Mouse (Mus musculus) embryonic fibroblast, embryonic 13.5 days (primary cell): ENCODE measurements around the gene Babam1. TPM values are rescaled to one million over a fixed set of nuclear protein-coding genes. Genes with fewer than 3 reads are reported as not detected.

ENCODE experiments used
- H3K27ac ChIP-seq: 2 replicates; pipeline ENCODE4 v1.5.1; 2012; ENCODE audit warnings: low read length, control low read depth, inconsistent platforms; ENCODE audit not compliant: insufficient read depth
- H3K4me1 ChIP-seq: 2 replicates; pipeline ENCODE4 v1.6.1; 2011; ENCODE audit warnings: low read length; ENCODE audit not compliant: control insufficient read depth, insufficient read depth
- H3K4me3 ChIP-seq: 2 replicates; pipeline ENCODE4 v1.5.1; 2011; ENCODE audit warnings: mild to moderate bottlenecking, control low read depth, low read length; ENCODE audit not compliant: insufficient read depth
- CTCF ChIP-seq: IDR thresholded peaks from 2 replicates; pipeline ENCODE4 v1.5.1; 2011; ENCODE audit warnings: mild to moderate bottlenecking, control low read depth, low read length, moderate library complexity, borderline replicate concordance; ENCODE audit not compliant: insufficient read depth
- POLR2A ChIP-seq: IDR thresholded peaks from 2 replicates; pipeline ENCODE4 v1.6.1; 2011; ENCODE audit warnings: low read depth, mild to moderate bottlenecking, control low read depth, low read length, moderate library complexity
- polyA plus RNA-seq: library from polyadenylated mRNA; stranded (reverse); fragments of >200 nt; gene quantifications from 2 replicates; pipeline ENCODE4 v1.2.4, GENCODE M21; 2011; ENCODE audit warnings: low read depth; ENCODE audit not compliant: missing spikeins, insufficient read length

Gene Babam1
- polyA plus RNA-seq, 1 experiment, result 91.6 TPM

GRCm38 (mm10) chr8:71371236-71371848 is 25.3 kb upstream of the Babam1 start, which contains the start of gene Ocel1:
Gene Ocel1 (plus strand): TSS chr8:71371298.
- TF ChIP-seq CTCF (peak; percentile 81), POLR2A (peak; percentile 81)
- Histone ChIP-seq H3K4me3 (peak within 1 kb of the TSS; percentile 70), H3K4me1 (peaks cover 8% of the 10 kb centered on the region), H3K27ac (peak within 1 kb of the TSS; percentile 75)

DNA sequence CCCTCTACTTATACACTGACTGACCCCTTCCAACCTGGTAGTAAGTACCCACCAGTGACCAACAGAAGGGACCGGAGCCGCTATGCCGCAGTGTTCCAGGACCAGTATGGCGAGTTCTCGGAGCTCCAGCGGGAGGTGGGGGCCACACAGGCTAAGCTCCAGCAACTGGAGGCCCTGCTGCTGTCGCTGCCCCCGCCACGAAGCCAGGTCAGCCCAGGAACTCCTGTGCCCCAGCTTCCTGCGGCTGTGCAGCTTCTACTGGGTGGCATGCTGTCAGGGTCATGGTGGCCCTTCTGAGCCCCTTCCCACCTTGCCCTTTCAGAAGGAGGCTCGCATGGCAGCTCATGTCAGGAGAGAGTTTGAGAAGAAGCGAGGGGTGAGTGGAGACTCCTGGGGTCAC is 24.2 kb upstream of the Babam1 start:
- Histone ChIP-seq H3K4me1 (peaks cover 10% of the 10 kb centered on the region), H3K4me3 (no peak overlapping the region), H3K27ac (no peak overlapping the region)
- TF ChIP-seq POLR2A (no peak), CTCF (no peak)

GRCm38 (mm10) chr8:71373000-71373399 is 23.7 kb upstream of the Babam1 start:
- H3K27ac ChIP-seq, result no peak overlapping the region
- TF ChIP-seq CTCF (no peak), POLR2A (no peak)
- H3K4me1 ChIP-seq, result peaks cover 8% of the 10 kb centered on the region
- H3K4me3 ChIP-seq, result no peak overlapping the region

- Histone ChIP-seq H3K27ac (no peak overlapping the region), H3K4me3 (no peak overlapping the region), H3K4me1 (peaks cover 2% of the 10 kb centered on the region)
- TF ChIP-seq CTCF (no peak), POLR2A (no peak)
Measured at GRCm38 (mm10) chr8:71374616-71375206, 21.9 kb upstream of the Babam1 start.

DNA sequence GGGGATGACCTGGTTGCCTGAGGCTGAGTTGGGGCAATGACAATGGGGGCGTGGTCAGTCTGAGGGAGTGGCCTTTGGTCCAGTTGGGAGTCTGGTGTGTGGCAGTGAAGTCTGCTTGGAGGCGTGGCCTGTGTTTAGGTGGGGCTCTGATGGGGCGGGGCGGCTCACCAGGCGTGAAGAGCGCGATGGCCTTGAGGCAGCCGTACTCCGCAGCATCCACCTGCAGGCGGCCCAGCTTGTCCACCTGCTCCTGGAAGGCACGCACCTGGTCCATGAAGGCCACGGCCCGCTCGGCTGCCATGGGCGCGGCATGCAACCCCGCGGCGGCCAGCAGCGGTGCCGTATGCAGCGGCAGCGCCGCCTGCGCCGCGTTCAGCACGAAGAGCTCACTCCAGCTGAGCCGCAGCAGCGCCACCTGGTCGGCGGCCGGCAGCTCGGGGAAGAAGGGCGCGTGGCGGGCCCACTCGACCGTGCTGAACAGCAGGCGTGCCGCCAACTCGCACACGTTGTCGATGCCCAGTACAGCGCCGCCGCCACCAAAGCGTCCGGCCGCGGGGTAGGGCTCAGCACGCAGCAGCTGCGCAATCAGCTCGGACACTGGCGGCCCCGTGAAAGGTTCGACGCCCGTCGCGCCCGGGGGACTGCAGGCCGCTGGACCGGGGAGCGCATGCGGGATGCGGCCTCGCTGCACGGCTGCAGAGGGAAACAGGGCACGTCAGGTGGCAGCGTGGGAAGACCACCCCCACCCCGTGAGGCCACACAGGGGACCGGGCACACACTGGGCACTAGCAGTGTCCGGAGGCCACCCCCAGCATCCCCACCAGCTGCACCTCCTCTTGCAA is 20.9 kb upstream of the Babam1 start:
- Histone ChIP-seq H3K27ac (no peak overlapping the region), H3K4me1 (peaks cover 2% of the 10 kb centered on the region), H3K4me3 (no peak overlapping the region)
- no peak for TF ChIP-seq POLR2A
- TF ChIP-seq CTCF, result peak; percentile 12; the same call in 1 of the 2 replicates

DNA sequence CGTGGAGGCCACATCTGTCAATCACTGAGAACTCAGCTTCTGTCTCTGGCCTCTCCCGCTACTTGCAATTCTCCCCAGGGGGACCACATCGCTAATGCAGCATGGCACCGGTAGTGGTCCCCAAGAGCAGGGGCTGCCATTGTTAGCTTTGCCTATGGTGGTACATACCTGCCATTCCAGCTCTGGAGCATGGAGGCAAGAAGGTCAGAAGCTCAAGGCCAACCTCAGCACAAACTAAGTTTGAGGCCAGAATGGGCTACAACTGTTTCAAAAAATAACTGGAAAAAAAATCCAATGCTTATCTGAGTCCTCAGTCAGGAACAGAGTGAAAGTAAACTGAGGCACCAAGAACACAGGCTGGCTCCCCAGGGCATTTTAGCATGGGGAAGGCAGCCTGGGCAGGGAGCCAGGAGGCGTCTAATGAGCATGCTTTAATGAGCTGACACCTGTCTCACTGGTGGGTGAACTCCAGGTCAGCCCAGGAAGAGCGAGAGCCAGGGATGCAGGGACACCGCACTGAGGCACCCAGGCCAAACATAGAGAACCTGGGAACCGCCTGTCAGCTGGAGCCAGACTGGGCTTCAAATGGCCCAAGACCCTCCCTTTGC is 20.1 kb upstream of the Babam1 start:
- no peak overlapping the region for H3K4me3 ChIP-seq
- TF ChIP-seq CTCF (no peak), POLR2A (no peak)
- H3K4me1 ChIP-seq, result peaks cover 2% of the 10 kb centered on the region
- H3K27ac ChIP-seq, result no peak overlapping the region

- no peak overlapping the region for H3K27ac ChIP-seq
- TF ChIP-seq POLR2A (no peak), CTCF (no peak)
- peaks cover 7% of the 10 kb centered on the region for H3K4me1 ChIP-seq
- H3K4me3 ChIP-seq, result peak overlapping the region; percentile 90; the same call in 1 of the 2 replicates
Measured at GRCm38 (mm10) chr8:71379008-71379407, 17.7 kb upstream of the Babam1 start.

DNA sequence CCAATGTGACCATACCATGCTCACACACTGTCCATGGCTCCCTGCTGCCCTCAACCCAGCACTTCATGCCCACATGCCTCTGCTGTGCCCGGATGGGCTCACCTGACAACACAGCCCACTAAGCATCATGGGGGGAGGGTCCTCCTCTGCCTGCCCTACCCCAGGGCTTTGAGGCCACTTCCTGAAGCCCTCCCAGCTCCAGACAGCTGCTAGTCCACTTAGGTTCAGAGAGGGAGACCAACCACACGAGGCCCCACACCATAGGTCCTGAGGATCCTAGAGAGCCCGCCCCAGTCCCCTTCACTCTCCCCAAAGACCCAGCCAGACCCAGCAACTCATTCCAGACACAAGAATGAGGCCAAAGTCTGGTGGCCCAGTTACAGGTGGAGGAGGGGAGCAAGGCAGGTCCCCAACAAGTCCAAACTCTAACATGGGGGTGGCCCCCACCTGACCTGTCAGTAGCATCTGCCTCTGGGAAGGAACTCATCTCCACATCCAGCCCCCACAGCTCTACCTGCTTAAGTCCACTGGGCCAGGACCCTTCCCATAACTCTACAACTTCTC is 17.1 kb upstream of the Babam1 start:
- peak overlapping the region; percentile 90 for H3K4me3 ChIP-seq
- no peak for TF ChIP-seq CTCF
- no peak for TF ChIP-seq POLR2A
- H3K4me1 ChIP-seq, result peaks cover 7% of the 10 kb centered on the region
- H3K27ac ChIP-seq, result no peak overlapping the region

DNA sequence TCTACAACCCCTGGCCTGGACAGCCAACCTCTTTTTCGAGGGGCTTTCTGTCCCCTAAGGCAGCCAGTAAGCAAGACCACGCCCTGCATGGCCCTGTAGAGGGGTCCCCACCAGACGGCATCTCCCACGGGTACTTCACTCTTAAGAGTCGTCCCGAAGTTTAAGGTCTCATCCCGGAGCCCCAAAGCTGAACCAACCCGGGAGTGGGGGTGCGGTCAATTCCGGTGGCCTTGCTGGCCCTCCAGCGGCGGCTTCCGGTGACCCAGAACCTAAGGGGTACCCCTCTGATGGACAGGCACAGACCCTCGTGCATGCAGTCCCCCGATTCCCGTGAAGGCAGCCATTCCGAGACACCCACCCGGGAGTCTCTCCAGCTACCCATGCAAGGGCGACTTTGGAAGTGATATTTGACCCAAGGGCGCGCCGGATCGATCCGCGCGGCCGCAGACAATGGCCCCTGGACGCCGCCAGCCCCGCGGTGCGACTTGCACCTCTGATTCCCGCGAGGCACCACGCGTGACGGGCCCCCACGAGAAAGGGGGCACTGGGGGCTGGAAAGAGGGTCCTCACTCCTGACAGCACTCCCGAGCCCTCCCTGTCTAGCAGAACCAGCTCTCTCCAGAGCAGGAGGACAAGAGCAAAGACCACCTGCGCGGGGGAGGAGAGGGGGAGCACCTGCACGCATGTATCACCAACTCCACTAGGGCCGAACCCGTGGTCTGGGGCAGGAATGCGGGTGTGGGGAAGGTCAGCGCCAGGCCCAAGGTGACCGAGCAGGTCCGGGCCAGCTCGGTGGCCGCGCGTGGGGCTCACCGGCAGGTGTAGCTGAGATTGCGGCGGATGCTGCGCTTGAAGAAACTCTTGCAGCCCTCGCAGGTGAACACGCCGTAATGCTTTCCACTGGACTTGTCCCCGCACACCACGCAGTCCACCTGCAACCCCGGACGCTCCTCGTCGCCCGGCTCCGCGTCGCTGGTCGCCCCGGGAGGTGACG is 16.2 kb upstream of the Babam1 start:
- H3K4me1 ChIP-seq, result peaks cover 7% of the 10 kb centered on the region
- H3K27ac ChIP-seq, result no peak overlapping the region
- TF ChIP-seq POLR2A (0 out of 2 replicates have a peak, but pooled peaks have one; percentile 13), CTCF (no peak)
- H3K4me3 ChIP-seq, result peak overlapping the region; percentile 90
